Mouse (Mus musculus) ovary, postnatal 14 days (tissue): Measurements from ENCODE around the gene Gm9376.

Source experiments
- DNase-seq: peaks from one replicate; pipeline ENCODE4 v3.0.0; 2022; ENCODE audit warnings: low spot score

Gm9376 gene

DNA sequence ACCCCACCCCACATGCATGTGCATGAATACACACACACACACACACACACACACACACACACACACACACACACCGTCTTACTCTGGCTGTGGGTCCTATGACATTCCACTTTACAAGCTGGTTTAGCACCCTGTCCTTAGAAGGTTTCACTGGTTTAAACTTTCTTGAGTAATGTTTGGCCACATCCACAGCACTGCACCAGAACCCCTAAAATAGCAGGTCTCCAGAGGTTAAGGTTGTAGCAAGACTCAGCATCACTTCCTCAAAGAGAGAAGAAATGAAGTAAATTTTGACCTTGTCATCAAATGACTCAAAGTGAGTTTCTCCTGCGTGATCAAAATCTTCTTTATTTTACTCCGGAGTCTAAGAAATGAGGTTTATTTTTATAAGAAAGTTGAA lies 15.5 kb downstream of the Gm9376 start:
- no peak for DNase-seq

DNA sequence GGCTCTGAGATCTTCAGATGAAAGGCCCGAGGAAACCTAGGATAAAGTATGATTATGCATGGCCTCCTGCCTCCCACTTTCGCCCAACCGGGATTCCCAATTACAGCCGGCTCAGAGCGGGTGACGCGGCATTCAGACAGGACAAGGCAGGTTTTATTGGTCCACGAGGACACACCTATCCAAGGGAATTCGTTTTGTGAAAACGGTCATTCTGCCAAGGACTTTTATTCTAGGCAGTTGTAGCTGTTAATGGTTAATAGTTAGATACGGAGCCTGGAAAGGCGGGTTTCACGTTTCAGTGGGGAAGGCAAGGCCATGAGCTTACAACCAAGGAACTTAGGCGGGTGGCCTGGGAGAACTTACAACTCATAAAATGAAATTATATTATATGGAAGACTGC lies 16.2 kb downstream of the Gm9376 start:
- DNase-seq, result no peak

DNA sequence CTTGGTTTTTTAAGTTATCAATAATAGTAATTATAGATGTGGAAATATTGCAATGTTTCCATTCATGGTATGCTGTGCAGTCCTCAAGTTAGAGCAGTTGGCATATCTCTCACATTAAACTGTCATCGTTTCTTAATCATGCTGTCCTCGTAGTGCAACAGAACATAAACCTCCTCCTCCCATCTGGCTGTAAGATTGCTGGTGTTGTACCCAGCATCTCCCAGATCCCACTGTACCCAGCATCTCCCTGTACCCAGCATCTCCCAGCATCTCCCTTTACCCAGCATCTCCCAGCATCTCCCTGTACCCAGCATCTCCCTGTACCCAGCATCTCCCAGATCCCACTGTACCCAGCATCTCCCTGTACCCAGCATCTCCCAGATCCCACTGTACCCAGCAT lies 19.3 kb downstream of the Gm9376 start:
- DNase-seq, result no peak

DNA sequence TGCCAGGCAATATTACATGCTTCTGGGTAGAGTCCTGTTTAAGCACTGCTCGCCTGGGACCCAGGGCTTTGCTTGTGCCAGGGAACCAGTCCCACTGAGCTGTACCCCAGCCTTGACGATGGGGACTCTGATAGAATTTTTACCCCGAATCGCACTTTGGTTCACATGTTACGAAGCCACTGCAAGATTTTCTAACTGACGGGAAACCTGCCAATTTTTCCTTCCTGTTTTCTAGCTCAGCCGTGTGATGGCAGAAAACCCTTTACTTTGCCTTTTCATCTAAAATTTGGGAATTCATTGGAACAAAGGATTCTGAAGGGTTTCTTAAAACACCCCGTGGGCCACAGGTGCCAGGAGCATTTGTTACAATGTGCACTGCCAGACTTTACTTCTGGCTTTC lies 22.4 kb downstream of the Gm9376 start:
- no peak for DNase-seq

DNA sequence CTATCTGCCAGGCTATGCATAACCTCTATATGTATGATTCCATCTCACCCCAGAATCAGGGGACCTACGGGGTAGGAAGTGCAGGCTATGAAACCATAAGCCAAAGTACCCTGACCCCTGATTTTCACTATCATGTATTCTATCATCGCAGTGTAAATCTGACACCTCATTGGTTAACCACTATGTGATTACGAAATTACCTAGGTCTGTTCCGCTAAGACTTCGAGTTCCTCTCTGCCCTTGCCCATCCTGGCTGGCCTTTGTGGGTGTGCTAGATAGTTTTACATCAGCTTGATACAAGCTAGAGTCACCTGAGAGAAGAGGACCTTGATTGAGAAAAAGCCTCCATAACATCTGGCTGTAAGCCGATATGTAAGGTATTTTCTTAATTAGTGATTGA lies 23.2 kb downstream of the Gm9376 start:
- no peak for DNase-seq

DNA sequence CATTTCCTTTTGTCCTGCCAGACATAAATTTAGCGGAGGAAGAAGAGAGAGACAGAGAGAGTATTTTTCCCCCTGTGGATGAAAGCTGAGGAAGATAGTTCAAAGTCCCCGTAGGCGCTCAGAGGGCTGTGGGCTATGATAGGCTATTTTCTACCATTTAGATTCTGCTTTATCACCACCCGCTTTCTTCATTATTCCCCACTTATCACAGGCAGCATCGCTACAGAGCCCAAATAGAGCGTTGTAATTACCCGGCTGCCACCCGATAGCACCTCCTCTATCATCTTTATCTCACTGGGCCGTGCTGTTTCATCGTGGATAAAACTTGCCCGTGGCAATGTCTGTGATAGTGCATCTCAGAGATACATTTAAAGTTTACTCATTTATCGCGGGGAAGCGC lies 35.8 kb downstream of the Gm9376 start:
- no peak for DNase-seq

DNA sequence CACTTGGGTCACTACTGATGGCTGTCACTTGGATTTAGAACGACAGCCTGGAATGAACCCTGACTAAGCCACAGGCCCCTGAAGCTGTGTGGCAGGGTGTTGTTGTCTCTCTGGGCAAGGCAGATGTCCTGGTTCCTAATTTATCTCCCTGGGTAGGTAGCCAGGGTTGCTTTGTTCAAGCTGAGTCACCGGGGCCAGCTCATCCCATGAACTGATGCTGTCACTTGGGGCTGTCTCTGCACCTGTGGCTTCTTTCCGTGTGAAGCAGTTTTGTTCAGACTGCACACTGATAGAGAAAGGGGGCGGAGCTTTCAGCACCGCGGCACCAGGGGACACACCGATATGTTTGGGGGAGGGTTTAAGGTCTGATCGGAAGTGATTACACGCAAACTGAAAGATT lies 37.8 kb downstream of the Gm9376 start:
- DNase-seq, result no peak

DNA sequence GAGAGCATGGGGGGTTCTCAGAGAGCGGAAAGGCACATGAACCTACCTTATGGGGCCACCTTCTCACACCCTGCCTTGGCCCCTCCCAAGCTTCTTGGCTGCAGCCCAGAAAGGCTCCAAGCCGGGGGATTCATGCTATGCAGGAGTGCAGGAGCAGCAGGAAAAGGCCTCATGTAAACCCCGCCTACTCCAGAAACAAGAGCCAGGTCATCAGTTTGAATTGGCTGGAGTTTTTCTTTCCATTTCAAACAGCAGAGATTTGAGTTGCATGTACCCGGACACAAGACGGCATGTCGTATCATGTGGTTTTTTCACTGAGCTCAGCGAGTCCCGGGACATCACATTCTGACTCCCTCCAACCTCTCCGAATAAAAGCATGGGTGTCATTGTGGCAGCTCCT lies 39.2 kb downstream of the Gm9376 start:
- DNase-seq, result peak; percentile 10

DNA sequence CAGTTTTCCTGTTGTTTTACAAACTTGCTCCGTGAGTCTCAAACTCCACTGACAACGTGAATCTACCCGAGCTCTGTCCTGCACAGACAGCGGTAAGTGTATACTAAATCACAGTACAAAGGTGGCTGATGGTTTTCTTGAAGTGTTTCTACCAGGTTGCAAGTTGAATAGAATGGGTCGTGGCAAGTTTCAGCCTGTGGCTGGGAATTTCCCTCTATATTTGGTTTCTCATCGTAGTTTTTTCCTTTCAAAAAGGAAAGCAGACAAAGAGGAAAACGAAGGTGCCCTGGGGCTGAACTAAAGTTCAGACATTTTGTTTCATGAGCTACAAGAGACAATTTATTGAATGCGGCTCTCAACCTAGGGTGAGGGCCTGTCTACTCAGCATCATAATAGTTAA lies 40.3 kb downstream of the Gm9376 start:
- no peak for DNase-seq

DNA sequence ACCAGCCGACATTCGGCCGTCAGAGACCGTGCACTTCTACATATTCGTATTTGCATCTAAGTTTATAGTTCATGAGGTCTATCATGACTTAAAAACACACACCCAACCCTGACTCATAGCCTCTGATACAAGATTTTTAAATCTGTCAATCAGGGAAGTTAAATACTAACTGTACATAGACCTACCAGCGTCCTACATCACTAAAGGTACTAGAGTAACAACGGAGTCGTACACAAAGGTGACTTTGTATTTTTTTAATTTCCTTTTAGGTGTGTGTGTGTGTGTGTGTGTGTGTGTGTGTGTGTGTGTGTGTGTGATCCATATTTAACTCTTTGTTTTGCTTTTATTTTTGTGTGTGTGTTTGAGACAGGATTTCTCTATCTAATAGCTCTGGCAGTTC lies 44.9 kb downstream of the Gm9376 start:
- DNase-seq, result no peak

DNA sequence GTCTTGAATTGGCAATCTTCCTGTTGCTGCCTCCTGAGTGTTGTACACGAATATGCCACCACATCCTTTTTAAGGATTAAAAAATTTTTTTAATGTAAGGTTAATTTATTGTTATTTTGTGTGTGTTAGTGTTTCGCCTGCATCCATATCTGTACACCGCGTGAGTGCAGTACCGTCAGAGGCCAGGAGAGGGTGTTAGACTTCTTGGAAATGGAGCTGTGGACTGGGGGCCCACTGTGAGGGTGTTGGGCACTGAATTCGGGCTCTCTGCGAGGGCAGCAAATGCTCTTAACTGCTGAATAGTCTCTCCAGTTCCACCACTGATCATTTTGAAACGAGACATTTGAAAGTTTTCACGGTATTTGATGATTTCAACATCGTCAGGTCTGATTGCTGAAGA lies 45.9 kb downstream of the Gm9376 start:
- DNase-seq, result no peak

DNA sequence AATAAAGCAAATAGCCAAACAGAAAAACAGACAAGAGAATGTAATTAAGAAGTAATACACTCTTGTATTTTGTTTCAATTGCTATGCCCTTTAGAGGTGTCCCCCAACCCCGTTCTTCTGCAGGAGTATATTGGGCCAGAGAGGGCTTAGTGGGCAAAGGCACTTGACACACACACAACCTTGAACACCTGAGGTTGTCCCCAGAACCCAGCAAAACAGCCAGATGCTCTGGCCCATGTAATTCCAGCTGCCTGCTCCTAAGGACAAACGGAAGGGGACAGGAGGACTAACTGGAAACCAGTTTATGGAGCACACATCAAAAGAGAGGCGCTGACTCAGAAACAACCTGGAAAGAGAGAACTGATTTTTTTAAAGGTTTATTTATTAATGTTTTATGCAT lies 47.2 kb downstream of the Gm9376 start:
- no peak for DNase-seq

DNA sequence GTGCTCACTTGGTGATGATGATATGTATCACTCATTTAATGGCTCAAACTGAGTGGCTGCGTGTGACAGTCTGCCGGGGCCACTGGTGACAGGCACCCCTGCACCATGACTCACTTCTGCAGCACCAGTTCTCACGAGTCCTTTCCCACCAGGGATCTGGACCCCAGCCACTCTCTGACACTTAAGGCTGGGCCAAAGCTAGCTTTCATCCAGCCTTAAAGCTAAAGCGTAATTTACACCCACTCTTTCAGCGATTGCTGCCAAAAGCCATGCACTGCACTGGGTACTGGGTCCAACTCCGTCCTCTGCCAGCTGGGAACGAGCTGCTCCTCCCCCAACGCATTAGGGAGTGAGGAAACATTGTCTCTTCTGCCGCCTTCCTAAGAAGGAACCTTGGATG lies 50.5 kb downstream of the Gm9376 start:
- DNase-seq, result no peak
